Mouse (Mus musculus) liver, embryonic 14.5 days (tissue): ENCODE measurements around the gene Tuba3a.

Source experiments
- CTCF ChIP-seq: IDR thresholded peaks from 2 replicates; pipeline ENCODE4 v1.5.1; 2016; ENCODE audit warnings: antibody characterized with exemption, low read depth, control low read depth
- EP300 ChIP-seq: IDR thresholded peaks from 2 replicates; pipeline ENCODE4 v1.6.1; 2016; ENCODE audit warnings: antibody characterized with exemption, low read depth

DNA sequence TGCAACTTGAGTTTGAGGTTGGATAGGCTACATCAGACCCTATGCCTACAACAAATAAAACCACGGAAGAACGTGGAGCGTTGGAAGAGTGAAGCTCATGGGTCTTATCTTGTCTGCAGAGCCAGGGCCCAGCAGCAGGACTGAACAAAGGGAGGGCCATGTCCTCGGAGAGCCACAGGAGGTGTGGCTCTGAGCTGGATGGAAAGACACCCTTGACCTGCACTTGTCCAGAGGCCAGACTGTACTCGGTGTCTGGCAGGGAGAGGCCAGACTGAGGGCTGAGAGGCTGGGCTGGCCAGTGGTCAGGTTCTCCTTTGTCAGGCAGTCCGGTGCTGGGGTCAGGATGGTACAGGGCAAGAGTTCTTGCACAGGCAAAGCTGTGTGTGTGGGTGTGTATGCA lies 39.5 kb upstream of the Tuba3a start:
- TF ChIP-seq CTCF (no peak), EP300 (no peak)
